Mouse (Mus musculus) induced T-regulatory cell, adult 2 months (primary cell): ENCODE results near the gene Ap1ar.
A peak's percentile ranks its signal among the peaks of the same experiment; 100 is the strongest.

Source experiments
- DNase-seq: peaks from one replicate; pipeline ENCODE4 v3.0.0-alpha.2; 2012; ENCODE audit warnings: low read depth

Gene Ap1ar

GRCm38 (mm10) chr3:127837154-127837865 is at the start of gene Ap1ar:
Ap1ar (minus strand) TSS chr3:127837523.
- peak; percentile 96 for DNase-seq

- DNase-seq: no peak
Measured at GRCm38 (mm10) chr3:127881684-127882083, 44.4 kb upstream of the Ap1ar start.

- DNase-seq: no peak
Measured at GRCm38 (mm10) chr3:127879968-127880367, 42.6 kb upstream of the Ap1ar start.

- DNase-seq: peak; percentile 59
Measured at GRCm38 (mm10) chr3:127875509-127875908, 38.2 kb upstream of the Ap1ar start.

GRCm38 (mm10) chr3:127875059-127875458 is 37.7 kb upstream of the Ap1ar start:
- peak; percentile 52 for DNase-seq

- no peak for DNase-seq
Measured at GRCm38 (mm10) chr3:127874254-127874883, 37.0 kb upstream of the Ap1ar start.

- no peak for DNase-seq
Measured at GRCm38 (mm10) chr3:127871575-127871974, 34.3 kb upstream of the Ap1ar start.

- no peak for DNase-seq
Measured at GRCm38 (mm10) chr3:127868880-127869279, 31.6 kb upstream of the Ap1ar start.

GRCm38 (mm10) chr3:127868046-127868758 is 30.9 kb upstream of the Ap1ar start:
- DNase-seq: no peak

- DNase-seq: no peak
Measured at GRCm38 (mm10) chr3:127864242-127864641, 26.9 kb upstream of the Ap1ar start.

GRCm38 (mm10) chr3:127863571-127863970 is 26.2 kb upstream of the Ap1ar start:
- no peak for DNase-seq

- DNase-seq: no peak
Measured at GRCm38 (mm10) chr3:127862479-127862878, 25.2 kb upstream of the Ap1ar start.

GRCm38 (mm10) chr3:127861340-127861739 is 24.0 kb upstream of the Ap1ar start:
- no peak for DNase-seq

- DNase-seq: peak; percentile 78
Measured at GRCm38 (mm10) chr3:127853431-127854206, 16.3 kb upstream of the Ap1ar start.

GRCm38 (mm10) chr3:127852722-127853121 is 15.4 kb upstream of the Ap1ar start:
- DNase-seq: no peak

GRCm38 (mm10) chr3:127850776-127851646 is 13.7 kb upstream of the Ap1ar start:
- DNase-seq: no peak

- no peak for DNase-seq
Measured at GRCm38 (mm10) chr3:127849922-127850321, 12.6 kb upstream of the Ap1ar start.

GRCm38 (mm10) chr3:127848088-127848808 is 10.9 kb upstream of the Ap1ar start:
- DNase-seq: no peak

GRCm38 (mm10) chr3:127843941-127844327 is 6.6 kb upstream of the Ap1ar start:
- no peak for DNase-seq

GRCm38 (mm10) chr3:127843324-127843940 is 6.1 kb upstream of the Ap1ar start:
- no peak for DNase-seq
